Mouse (Mus musculus): ENCODE data around the gene Arl4d. TPM values are rescaled to one million over a fixed set of nuclear protein-coding genes. Genes with fewer than 3 reads are reported as not detected.
"Not testable (repeated sequence)": the region's sequence is repeated elsewhere in the genome, so short reads cannot be mapped to it uniquely, and the experiment has no call there.

The Arl4d gene
- 10 to 100 TPM in 1 of 4 experiments, 1 to 10 TPM in 3; 4.6 to 10.2 (median 5.7) TPM for total RNA-seq (2022)

DNA sequence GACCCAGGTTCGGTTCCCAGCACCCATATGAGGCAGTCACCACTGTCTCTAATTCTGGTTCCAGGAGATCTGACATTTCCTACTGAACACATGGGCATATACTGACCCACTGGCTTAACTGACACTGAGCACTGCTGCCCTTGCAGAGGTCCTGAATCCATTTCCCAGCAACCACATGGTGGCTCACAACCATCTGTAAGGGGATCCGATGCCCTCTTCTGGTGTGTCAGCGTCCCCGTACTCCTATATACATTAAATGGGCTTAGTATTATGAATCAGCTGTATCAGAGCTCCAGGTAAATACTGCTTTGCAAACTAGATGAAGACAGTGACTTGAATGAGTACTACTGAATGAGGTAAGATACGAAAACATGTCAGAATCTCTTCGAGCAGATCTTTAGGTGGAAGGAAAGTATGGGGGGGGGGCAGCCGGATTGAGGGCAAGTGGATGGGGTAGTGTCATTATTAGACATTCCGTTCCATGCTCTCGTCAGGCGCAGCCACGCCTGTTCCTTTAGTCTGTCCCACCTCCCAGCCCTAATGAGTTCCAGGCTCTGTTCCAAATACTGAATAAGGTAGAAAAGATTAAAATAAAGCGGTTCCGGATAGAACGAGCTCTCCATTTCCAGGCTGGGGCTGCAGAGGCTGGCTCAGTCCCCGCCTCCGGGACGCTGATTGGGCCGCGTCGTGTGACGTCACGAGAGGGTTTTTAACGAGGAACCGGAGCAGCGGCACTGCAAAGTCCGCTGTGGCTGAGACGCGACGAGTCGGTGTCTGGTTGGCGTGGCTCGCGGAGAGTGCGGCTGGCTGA lies at the start of gene Arl4d:
Arl4d (plus strand) TSS at position 717 of the 811 bp plus-strand sequence.
- peak; percentile 87 to 89 for DNase-seq (ENCODE audit: low spot score in 2 of 2)

DNA sequence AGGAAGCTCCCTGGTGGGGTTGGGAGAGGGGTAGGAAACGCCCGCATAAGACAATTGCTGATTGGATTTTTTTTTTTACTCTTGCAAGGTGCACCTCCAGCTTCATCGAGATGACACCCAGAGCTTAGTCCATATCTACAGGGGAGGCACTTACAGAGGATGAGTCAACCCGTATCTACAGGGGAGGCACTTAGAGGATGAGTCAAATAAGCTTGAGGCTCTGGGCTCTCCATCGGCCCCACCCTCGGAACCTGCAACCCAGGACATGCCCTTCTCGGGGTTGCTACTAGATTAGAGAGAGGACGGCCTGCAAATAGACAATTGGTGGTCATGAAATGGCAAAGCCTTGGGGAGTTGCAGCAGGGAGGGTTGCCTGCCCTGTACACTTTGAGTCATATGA lies 49.2 kb upstream of the Arl4d start:
- DNase-seq (ENCODE audit: low spot score in 2 of 2): no peak

DNA sequence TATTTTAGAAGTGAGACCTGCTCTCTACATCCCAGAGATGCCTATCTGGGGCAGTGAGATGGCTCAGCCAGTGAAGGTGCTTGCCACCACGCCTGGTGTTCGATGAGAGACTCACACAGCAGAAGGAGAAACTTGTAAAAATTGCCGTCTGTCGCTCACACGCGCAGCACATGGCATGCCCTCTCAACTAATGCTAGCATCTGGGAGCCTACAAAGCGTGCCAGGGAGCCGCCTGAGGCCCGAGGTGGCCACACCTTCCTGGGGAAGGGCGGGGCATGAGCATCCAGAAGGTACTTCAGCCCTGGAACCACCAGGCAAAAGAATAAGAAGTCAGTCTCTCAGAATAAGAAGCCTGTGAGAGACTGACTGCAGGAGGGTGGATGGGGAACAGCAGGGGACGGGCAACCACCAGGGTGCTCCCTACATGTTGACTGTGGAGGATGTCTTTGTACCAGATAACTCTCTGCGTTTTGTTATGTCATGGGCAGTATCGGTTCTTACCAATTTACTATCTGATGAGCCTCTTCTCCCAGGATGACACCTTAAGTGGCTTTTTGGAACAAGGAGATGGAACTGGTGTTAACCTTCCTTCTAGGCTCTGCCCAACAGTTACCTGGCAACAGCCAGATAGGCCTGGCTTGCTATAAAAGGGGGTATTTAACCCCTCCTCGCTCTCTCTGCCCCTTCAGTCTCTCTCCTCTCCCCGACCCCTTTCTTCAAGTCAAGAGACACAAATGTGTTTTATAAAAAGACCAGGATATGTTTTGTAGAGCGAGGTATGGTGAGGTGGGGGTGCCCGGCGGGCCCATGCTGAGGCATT lies 48.2 kb upstream of the Arl4d start:
- no peak for DNase-seq (ENCODE audit: low spot score in 2 of 2)

DNA sequence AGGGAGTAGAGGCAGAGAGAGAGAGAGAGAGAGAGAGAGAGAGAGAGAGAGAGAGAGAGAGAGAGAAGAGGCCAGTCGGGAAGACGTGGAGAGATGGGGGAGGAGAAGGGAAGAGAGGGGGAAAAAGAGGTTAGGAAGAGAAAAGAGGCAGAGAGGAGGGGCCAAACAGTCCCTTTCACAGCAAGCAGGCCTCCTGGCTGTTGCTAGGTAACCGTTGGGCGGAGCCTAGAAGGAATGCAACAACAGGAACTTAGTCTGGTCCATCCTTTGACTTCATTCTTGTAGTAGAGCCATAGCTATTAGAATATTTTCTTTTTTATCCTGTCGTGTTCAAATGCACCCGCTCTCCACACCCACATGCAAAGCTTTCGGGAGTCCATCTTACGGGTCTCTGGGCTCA lies 47.5 kb upstream of the Arl4d start:
- no peak for DNase-seq (ENCODE audit: low spot score in 2 of 2)

DNA sequence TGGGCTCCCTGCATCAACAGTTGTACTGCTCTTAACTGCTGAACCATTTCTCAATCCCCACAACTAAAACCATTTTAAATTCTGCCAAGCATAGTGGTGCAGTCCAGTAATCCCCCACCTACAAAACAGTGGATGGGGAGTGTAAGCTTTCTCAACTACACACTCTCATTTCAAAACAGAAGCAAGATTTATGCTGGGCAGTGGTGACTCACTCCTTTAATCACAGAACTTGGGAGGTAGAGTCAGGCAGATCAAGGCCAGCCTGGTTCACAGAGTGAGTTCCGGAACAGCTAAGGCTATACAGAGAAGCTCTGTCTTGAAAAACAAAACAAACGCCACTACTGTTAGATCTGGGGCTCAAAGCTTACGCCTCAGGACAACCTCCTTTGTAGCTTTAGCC lies 46.7 kb upstream of the Arl4d start:
- DNase-seq (ENCODE audit: low spot score in 2 of 2): no peak

DNA sequence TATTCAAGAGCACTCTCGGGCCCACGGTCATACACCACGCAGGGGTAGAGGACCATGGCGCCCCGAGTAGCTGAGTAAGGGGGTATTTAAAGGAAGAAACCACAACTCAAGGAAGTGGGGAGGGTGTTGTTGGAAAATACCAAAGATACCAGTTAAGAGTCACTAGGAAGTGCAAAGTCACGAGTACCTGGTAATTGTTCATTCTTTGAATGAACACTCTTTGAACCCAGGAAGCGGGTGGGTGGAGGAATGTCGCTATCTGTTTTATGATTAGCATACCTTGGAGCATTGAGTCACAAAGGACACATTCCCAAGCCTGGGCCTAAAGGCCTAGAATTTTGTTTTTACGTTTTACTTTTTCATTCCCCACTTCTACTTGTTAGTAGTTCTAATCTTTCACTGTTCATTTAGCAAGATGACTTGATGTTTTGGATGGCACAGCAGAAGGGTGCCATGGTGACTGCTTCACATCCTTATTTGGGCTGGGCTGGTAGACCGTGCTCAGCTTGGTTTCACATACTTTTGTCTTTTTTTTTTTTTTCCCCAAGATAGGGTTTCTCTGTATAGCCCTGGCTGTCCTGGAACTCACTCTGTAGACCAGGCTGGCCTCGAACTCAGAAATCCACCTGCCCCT lies 45.2 kb upstream of the Arl4d start:
- not testable (repeated sequence) for DNase-seq (ENCODE audit: low spot score in 2 of 2)

DNA sequence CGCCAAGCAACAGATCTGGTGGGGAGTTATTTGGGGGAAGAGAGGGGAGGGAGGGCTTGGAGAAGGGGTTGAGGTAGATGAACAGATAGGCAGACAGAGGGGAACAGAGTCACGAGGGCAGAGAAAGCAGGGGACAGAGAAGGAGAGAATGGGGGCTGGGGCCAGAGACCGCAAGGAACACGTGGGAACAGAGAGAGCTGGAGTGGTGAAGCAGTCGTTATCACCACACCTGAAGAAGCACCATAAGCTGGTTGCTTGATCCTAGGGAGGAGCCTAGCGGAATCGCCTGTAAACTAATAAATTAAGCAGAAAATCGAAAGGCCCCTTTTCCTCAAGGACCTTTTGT lies 38.7 kb upstream of the Arl4d start:
- DNase-seq (ENCODE audit: low spot score in 2 of 2): peak in 1 of 2 experiments; percentile 5

DNA sequence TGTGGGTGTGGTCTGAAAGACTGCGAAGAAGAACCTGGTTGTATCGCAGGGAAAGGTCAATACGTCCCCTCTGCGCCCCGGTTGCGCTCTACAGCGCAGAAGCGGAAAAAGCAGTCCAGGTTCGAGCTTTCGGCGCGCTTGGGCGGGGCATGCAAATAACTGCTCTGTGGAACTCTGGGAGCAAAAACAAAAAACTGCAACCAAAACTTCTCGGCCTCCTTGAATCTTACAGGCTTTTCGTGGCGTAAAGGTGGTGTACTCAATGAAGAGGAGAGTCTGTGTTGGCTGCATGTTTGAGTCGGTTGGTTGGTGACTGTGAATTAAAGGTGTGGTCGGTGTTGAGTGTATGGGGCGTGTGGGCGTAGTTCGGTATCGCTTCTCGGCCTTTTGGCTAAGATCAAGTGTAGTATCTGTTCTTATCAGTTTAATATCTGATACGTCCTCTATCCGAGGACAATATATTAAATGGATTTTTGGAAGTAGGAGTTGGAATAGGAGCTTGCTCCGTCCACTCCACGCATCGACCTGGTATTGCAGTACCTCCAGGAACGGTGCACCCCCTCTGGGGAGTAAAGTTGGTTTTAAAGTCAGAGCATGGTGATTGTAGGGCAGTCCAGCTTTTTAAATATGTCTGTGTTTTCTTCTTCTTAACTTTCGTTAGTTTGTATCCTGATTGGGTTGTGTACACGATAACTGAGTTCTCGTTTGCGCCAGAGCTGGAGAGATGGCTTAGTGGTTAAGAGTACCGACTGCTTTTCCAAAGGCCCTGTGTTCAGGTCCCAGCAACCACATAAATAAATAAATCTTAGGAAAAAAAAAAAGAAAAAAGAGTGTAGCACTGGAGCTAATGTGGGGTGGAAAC lies 38.1 kb upstream of the Arl4d start, which contains the start of gene Rdm1:
Rdm1 (plus strand) TSS at position 201 of the 862 bp plus-strand sequence.
- DNase-seq (ENCODE audit: low spot score in 2 of 2): peak; percentile 56 to 76

DNA sequence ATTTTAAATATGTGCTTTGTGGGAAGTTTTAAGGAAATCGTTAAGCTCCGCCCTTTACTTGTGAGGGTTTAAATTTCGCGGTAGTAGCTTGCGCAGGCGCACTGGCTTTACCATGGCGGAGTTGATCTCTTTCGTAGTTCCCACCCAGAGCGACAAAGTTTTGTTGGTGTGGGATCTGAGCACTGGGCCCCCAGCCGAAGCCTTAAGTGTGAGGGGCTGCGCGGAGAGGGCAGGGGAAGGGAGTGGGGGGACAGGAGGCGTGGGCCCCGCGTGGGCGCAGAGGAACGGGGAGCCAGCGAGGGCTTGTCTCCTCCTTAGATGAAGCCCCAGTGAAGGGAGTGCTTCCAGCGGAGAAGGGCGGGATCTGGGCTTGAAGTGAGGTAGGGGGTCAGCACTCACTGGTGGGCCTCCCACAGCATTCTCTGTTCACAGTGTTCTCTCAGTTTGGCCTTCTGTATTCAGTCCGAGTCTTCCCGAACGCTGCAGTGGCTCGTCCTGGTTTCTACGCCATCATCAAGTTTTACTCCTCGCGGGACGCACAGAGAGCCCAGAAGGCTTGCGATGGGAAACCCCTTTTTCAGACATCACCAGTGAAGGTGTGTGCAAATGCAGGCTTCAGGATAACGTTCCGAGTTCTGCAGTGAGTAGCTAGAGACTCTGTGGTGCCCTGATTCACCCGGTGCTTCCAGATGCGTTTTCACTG lies 37.3 kb upstream of the Arl4d start:
- DNase-seq (ENCODE audit: low spot score in 2 of 2): peak; percentile 65 to 74

DNA sequence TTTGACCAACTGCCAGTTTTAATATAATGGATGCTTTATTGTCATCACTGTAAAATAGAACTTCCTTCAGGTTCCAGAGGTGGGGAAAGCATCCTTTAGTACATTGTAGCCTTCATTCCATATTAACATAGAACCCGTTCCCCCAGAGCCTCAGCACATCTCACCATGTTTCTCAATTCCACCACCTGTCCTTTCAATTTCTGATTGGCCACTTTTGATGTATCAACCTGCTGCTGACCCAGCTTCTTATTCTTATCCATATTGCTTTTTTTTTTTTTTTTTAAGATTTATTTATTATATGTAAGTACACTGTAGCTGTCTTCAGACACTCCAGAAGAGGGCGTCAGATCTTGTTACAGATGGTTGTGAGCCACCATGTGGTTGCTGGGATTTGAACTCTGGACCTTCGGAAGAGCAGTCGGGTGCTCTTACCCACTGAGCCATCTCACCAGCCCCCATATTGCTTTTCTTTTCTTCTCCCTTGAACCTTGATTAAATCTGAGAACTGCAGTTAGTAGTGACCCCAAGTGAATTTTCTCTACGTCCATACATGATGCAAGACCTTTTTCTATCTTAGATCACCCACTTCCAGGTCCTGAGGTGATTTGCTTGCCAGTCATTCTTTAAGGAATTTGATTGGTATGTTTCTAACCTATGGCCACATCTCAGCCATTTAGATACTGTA lies 36.5 kb upstream of the Arl4d start:
- not testable (repeated sequence) for DNase-seq (ENCODE audit: low spot score in 2 of 2)

DNA sequence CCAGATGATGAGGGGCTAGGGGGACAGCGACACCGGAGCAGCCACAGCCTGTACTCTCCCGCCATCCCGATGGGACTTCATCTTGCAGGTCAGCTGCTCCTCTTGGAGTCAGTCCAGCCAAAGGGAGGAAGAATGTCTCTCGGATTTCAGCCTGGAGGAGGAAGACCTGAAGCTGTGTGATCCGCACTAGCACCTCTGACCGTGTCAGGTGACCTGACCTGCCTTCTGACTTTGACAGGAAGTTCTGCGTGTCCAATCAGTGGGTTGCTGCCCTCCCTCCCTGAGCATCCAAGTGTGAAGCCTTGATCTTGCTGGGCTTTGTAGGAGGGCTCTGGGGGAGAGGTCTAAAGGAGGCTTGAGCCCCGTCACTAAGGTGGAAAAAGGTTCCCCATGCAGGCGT lies 29.7 kb upstream of the Arl4d start:
- DNase-seq (ENCODE audit: low spot score in 2 of 2): no peak

DNA sequence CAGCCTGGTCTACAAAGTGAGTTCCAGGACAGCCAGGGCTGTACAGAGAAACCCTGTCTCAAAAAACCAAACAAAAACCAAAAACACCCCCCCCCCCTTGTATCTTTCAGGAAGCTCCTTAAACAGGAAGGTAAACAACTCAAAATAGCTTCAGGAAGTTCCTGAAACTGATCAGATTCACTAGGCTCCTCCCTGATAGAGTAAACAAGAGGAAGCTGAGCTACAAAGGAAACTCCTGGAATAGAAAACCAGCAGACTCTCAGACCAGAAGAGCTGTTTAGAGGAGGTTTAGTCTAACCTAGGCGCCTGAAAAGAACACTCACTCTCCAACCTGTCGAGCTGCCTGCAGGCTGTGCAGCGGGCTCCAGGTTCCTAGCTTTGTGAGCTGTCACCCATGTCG lies 25.6 kb upstream of the Arl4d start:
- DNase-seq (ENCODE audit: low spot score in 2 of 2): no peak

DNA sequence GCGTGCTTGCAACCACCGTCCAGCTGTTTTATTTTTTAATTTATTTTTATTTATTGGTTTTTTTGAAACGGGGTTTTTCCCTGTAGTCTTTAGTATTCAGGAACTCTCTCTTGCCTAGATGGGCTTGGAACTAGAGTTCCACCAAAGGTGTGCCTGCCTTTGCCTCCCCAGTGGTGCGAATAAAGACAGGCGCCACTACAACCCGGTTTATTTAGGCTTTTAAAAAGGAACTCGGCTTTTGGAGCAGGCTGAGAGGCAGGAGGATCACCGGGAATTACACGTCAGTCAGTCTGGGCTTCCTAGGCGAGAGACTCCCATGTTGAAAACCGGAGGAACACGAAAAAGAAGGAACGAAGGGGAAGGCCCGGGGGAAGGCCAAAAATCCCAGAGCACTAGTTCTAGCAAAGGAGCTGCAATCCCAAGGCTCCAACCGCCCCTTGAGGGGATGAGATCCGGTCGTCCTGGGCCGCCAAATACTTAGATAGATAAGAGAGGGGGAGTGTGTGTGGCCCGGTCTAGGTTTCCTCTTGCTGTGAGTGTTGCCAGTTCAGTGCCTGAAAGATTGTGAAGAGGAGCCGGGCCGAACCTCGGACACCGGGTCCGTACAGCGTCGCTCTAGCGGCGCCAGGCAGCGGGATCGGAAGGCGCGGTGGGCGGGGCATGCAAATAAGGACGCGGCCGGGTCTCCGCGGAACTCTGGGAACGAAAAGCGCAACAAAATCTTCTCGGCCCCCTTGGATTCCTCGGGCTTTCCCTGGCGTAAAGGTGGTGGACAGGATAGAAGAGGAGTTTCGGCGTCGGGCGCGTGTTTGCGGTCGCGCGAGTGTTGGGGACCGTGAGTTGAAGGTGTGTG lies 24.3 kb upstream of the Arl4d start:
- peak; percentile 58 to 78 for DNase-seq (ENCODE audit: low spot score in 2 of 2)

DNA sequence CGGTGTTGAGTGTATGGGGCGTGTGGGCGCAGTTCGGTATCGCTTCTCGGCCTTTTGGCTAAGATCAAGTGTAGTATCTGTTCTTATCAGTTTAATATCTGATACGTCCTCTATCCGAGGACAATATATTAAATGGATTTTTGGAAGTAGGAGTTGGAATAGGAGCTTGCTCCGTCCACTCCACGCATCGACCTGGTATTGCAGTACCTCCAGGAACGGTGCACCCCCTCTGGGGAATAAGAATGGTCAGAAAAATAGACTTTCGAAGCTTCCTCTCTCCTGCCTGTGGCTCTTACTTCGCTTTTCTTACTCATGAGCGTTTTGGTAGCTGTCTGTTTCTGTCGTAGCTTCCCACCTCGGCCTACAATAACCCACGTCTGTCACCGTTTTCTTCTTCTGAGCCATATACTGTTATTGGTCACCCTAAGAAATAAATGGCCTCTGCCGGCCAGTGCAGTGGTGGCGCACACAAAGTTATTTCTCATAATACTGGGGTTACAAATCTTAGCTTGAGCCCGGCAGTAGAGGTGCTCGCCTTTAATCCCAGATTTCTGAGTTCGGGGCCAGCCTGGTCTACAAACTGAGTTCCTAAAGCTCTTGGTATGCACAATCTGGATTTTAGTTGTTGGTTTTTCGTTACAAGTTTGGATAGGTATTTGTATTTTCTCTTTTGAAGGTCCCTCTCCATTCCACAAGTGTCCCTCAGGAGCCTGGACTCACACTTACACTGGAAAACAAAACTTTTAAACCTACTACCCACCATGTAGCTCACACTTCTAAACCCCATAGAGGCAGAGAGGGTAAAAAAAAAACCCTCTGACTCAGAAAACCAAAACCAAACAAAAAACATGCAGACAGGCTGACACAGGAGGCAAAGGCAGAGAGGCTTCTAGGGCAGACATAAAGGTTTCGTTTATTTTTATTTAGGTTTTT lies 23.4 kb upstream of the Arl4d start:
- not testable (repeated sequence) for DNase-seq (ENCODE audit: low spot score in 2 of 2)

DNA sequence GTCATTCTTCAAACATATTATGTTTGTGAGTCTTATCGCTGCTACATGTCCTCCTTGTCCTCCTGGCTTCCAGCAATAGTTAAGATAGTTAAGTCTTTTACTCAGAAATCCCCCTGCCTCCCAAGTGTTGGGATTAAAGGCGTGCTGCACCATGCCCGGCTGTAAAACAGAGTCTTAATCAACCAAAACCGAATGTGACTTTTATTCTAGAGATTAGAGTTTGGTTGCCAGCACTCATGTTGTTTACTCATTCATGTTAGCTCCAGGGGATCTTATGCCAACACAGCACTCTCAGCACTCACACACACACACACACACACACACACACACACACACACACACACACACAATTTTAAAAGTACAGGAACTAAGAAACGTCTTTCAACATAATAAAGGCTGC lies 22.4 kb upstream of the Arl4d start:
- DNase-seq (ENCODE audit: low spot score in 2 of 2): no peak

DNA sequence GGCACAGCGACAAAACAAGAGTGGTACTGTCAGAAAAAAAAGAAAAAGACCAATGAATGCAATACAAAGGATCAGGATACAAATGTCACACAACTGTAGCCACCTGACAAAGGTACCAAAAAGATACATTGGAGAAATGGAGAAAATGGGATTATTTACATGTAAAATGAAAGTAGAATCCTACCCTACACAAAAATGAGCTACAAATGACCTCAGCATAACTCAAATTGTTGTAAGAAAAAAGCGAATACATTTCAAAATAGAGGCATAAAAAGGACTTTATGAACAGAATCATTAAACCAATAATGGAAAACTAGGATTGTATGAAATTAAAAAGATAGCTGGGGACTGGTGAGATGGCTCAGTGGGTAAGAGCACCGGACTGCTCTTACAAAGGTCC lies 20.8 kb upstream of the Arl4d start:
- no peak for DNase-seq (ENCODE audit: low spot score in 2 of 2)

DNA sequence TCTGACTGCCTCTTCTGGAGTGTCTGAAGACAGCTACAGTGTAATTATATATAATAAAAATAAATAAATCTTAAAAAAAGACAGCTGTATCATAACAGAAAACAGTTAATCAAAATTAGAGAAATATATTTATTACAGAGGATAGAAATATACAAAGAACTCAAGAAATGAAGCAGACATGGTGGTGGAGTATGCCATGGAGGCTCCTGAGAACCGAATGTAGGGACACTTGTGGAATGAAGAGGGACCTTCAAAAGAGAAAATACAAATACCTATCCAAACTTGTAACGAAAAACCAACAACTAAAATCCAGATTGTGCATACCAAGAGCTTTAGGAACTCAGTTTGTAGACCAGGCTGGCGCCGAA lies 20.3 kb upstream of the Arl4d start:
- not testable (repeated sequence) for DNase-seq (ENCODE audit: low spot score in 2 of 2)

All from gastrocnemius, adult 8-10 months (tissue).